Mouse (Mus musculus): ENCODE measurements around the gene Lrg1. TPM values are rescaled to one million over a fixed set of nuclear protein-coding genes. Genes with fewer than 3 reads are reported as not detected.
"Not testable (repeated sequence)": the region's sequence is repeated elsewhere in the genome, so short reads cannot be mapped to it uniquely, and the experiment has no call there.

The Lrg1 gene
- total RNA-seq, 2 experiments from 2014 or later: 56.1 to 73.6 TPM

- intact Hi-C loops (cut with DNase I): loop anchor here (5.0 kb wide), 1 partner anchor 145 kb away; the partner anchor contains the start of gene Fem1a
- DNase-seq: peak; percentile 70 to 73
Observed at GRCm38 (mm10) chr17:56111864-56112263, 9.9 kb downstream of the Lrg1 start.

- no peak for DNase-seq
- intact Hi-C loops (cut with DNase I): loop anchor here (5.0 kb wide), 1 partner anchor 146 kb away; the partner anchor contains the start of gene Fem1a
Observed at GRCm38 (mm10) chr17:56111021-56111420, 10.8 kb downstream of the Lrg1 start.

GRCm38 (mm10) chr17:56110571-56110970 is 11.2 kb downstream of the Lrg1 start:
- intact Hi-C loops (cut with DNase I): loop anchor here (5.0 kb wide), 1 partner anchor 147 kb away; the partner anchor contains the start of gene Fem1a
- peak; percentile 54 to 63 for DNase-seq

- intact Hi-C loops (cut with DNase I): loop anchor here (5.0 kb wide), 1 partner anchor 148 kb away; the partner anchor contains the start of gene Fem1a
- peak; percentile 69 to 74 for DNase-seq
Observed at GRCm38 (mm10) chr17:56109219-56110051, 12.4 kb downstream of the Lrg1 start, which contains the start of gene Plin4. Gene Plin4 (minus strand): TSS chr17:56109803.

- intact Hi-C loops (cut with DNase I): no loop called here
- peak; percentile 78 to 83 for DNase-seq
Observed at GRCm38 (mm10) chr17:56108334-56109044, 13.3 kb downstream of the Lrg1 start.

GRCm38 (mm10) chr17:56107736-56108135 is 14.1 kb downstream of the Lrg1 start:
- DNase-seq: no peak
- intact Hi-C loops (cut with DNase I): no loop called here

- intact Hi-C loops (cut with DNase I): no loop called here
- DNase-seq: no peak
Observed at GRCm38 (mm10) chr17:56106981-56107380, 14.8 kb downstream of the Lrg1 start.

GRCm38 (mm10) chr17:56106436-56106835 is 15.4 kb downstream of the Lrg1 start:
- intact Hi-C loops (cut with DNase I); DNase-seq: not testable (repeated sequence)

GRCm38 (mm10) chr17:56104821-56105220 is 17.0 kb downstream of the Lrg1 start:
- intact Hi-C loops (cut with DNase I); DNase-seq: not testable (repeated sequence)

- intact Hi-C loops (cut with DNase I): no loop called here
- no peak for DNase-seq
Observed at GRCm38 (mm10) chr17:56103465-56104285, 18.1 kb downstream of the Lrg1 start.

- intact Hi-C loops (cut with DNase I): no loop called here
- DNase-seq: no peak
Observed at GRCm38 (mm10) chr17:56102927-56103326, 18.9 kb downstream of the Lrg1 start.

GRCm38 (mm10) chr17:56102158-56102557 is 19.6 kb downstream of the Lrg1 start:
- DNase-seq: no peak
- intact Hi-C loops (cut with DNase I): no loop called here

GRCm38 (mm10) chr17:56100811-56101210 is 21.0 kb downstream of the Lrg1 start:
- no peak for DNase-seq
- intact Hi-C loops (cut with DNase I): no loop called here

GRCm38 (mm10) chr17:56098711-56099572 is 22.9 kb downstream of the Lrg1 start:
- DNase-seq: no peak
- intact Hi-C loops (cut with DNase I): loop anchor here (10.0 kb wide), 1 partner anchor 466 kb away; no protein-coding TSS in a partner anchor

GRCm38 (mm10) chr17:56098180-56098579 is 23.6 kb downstream of the Lrg1 start:
- DNase-seq: no peak
- intact Hi-C loops (cut with DNase I): loop anchor here (10.0 kb wide), 1 partner anchor 467 kb away; no protein-coding TSS in a partner anchor

- DNase-seq: no peak
- intact Hi-C loops (cut with DNase I): loop anchor here (2.0 to 10.0 kb wide), 2 partner anchors 16 to 468 kb away; no protein-coding TSS in a partner anchor
Observed at GRCm38 (mm10) chr17:56096883-56097282, 24.9 kb downstream of the Lrg1 start.

- intact Hi-C loops (cut with DNase I): loop anchor here (10.0 kb wide), 1 partner anchor 472 kb away; no protein-coding TSS in a partner anchor
- no peak for DNase-seq
Observed at GRCm38 (mm10) chr17:56092794-56093193, 29.0 kb downstream of the Lrg1 start.

- intact Hi-C loops (cut with DNase I): loop anchor here (10.0 kb wide), 1 partner anchor 472 kb away; no protein-coding TSS in a partner anchor
- DNase-seq: no peak
Observed at GRCm38 (mm10) chr17:56092312-56092711, 29.5 kb downstream of the Lrg1 start.
